Mouse (Mus musculus) cerebellum, adult 9-10 months (tissue): ENCODE measurements around the gene Bcor.
A peak's percentile ranks its signal among the peaks of the same experiment; 100 is the strongest.

Experiments
- DNase-seq: peaks from one replicate; pipeline ENCODE4 v3.0.0; 2022

Bcor gene

GRCm38 (mm10) chrX:12084698-12085097 lies 75.5 kb downstream of the Bcor start:
- peak; percentile 53 for DNase-seq

DNA sequence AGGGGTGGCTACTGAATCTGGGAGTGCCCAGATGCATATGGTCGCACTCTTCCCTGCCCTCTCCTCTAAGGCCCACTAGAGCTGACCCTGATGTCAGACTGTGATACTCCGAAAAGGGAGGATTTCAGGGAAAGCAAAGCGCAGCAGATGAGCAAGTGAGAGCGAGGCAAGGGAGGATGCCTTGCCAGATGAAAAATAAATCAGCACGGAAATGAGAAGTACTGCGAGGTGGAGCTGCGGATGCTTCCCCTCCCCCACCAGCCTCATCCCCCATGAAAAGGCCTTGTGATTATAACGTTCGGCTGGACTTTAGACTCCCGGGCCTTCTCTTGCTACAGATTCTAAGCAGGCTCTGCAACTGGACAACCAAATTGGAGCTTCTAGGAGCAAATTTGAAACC lies 76.5 kb downstream of the Bcor start:
- DNase-seq, result no peak

- no peak for DNase-seq
Measured at GRCm38 (mm10) chrX:12082736-12083135, 77.4 kb downstream of the Bcor start.

DNA sequence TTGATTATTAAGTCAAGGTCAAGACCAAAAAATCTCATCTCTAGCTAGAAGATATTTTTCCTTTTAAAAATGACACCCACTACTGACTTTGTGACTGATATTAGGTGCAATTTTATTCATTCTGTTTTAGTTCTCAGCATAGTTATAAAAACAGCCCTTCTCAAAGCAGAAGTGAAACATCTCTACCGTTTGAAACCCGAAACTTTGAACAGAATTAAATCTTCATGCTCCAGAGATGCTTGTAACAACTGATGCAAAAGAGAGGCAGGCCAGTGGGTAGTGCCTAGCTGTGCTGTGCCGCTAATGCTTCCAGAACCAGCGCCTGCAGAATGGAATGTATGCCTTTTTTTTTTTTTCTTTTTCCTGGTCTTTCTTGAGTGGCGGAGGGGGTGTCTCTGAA lies 78.0 kb downstream of the Bcor start:
- DNase-seq, result no peak

GRCm38 (mm10) chrX:12081741-12082155 lies 78.4 kb downstream of the Bcor start:
- DNase-seq, result no peak

- no peak for DNase-seq
Measured at GRCm38 (mm10) chrX:12080904-12081740, 79.0 kb downstream of the Bcor start.

DNA sequence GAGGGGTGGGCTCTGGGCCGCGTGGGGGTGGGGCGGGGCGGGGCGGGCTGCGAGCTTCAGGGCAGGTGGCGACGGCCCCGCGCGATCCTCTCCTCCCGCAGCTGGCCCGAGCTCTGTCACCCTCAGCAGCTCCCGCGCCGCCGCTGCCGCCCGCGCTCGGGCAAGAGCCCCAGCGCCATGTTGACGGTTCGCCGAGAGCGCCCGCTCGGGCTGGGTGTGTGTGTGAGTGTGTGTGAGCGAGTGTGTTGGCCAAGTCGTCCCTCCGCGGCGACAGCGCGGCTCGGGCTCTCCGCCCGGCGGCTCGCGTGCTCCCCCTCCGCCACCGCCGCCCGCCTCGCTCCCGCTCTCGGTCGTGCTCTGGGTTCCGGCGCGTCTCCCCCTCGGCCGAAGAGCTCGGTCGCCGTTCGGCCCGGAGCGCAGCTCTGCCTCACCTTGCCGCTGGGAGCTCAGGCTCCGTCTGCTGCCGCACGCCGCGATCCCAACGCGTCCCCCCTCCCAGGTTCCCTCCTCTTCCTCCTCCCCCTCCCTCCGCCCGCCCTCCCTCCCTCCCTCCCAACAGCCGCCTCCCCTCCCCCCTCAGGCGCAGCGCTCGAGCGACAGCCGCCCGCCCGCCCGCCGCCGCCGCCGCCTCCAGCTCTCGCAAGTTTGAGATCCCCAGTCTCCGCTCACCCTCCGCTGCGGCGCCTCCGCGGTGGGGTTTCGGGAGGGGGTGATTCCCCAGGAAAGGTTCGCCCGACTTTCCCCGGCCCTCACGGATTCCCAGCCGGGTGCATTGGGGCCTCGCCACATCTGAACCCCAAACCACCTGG lies 79.9 kb downstream of the Bcor start:
- peak; percentile 50 for DNase-seq

GRCm38 (mm10) chrX:12079309-12080094 lies 80.7 kb downstream of the Bcor start:
- DNase-seq, result peak; percentile 52

DNA sequence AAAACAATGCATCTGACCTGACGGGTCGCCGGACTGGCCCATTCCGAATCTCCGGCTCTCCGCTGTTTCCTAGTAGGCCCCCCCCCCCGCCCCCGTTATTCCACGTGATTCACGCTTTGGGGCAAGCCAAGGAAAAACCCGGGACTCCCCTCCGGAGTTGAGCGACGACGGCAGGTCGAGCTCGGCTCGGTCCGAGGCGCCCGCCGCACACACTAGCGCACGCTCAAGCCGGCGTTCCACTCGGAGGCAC lies 81.2 kb downstream of the Bcor start:
- no peak for DNase-seq

DNA sequence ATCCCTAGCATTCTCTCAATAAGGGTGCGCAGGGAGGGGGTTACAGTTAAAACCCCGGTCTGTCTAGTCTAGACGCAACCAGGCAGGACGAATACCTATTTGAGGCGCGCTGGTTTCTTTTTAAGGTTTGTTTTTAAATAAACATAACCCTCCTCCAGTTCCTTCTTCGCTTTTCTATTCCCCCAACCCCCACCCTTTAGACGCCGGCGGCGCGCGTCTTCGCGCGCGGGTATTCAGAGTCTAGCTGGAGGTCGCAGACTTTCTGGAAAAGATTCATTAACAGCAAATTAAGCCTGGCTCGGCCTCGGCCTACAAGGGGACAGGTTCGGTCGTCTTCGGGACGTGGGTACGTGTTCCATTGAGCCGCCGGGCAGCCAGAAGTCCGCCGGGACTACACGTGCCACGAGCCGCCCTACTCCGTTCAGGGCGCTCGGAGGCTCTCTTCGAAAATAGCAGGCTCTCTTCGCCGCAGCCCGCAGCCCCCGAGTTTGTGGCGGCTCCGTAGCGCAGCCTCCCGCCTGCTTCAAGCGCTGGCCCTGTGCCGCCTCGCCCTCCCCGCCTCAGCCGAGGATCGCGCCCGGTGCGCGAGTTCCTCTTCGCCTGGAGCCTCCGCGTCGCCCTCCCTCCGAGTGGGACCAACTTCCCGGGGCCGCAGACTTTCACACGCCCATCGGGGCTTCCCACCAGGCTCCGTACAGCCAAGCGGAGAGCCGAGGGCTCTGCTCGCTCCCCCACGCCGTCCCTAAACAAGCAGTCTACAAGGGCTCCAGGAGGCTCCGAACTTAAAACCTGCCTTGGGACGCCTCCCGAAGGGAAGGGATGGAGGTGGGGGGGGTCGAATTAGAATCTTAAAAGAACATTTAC lies 81.7 kb downstream of the Bcor start:
- no peak for DNase-seq

DNA sequence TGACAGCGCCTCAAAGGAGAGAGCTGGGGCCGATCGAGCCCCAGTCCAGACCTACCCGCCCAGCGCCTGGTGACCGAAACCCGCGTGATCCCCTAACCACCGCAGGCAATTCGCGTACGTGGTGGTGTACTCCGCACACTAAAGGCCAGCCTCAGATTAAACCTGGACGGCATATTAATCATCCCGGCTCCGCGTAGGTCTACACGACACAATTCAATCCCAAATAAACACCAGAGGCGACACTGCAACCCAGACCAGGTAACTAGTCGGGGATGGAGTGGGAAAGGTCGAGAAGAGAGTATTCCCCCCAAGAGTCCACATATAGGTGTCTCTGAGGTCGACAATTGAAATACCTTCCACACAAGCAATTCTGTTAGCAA lies 82.6 kb downstream of the Bcor start:
- DNase-seq, result no peak

DNA sequence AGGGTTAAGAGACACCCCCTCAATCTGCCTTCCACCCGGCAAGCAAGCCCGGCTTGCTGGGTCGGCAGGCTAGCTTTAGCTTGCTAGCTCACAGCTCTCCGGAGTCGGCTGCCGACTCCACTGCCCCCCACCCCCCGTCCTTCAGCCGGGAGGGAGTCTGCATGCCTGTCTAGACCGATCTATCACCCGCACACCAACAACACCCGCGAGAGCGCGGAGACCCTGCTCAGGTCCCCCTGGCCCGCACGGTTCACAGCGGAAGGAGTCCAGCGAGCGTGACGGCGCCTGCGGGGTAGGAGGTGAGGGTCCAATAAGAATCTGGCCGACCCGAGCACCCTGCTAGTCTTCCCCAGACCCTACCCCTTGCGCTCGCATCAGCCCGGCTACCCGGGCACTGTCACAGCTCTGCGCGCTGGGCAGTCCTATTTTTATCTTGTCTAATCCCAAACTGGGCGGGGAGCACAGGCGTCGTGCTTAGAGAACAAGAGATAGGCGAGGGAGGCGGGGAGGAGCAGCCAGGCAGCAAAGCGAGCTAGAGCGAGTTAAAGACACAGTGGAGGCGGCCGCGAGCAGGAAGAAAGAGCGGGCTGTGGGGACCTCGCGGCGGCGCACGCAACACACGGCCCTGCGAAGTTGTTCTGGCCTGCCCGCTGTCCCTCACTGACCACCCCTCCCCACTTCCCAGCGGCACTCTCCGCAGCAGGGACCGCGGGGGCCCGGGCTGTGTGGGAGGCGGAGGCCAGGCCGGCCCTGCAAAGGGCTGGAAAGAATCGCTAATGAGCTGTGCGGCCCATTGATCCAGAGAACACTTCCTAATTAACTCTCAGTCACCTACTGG lies 83.2 kb downstream of the Bcor start:
- DNase-seq, result peak; percentile 64

GRCm38 (mm10) chrX:12072721-12073120 lies 87.4 kb downstream of the Bcor start:
- DNase-seq, result no peak

GRCm38 (mm10) chrX:12068978-12069724 lies 91.0 kb downstream of the Bcor start:
- no peak for DNase-seq

GRCm38 (mm10) chrX:12067851-12068510 lies 92.2 kb downstream of the Bcor start:
- DNase-seq, result no peak

DNA sequence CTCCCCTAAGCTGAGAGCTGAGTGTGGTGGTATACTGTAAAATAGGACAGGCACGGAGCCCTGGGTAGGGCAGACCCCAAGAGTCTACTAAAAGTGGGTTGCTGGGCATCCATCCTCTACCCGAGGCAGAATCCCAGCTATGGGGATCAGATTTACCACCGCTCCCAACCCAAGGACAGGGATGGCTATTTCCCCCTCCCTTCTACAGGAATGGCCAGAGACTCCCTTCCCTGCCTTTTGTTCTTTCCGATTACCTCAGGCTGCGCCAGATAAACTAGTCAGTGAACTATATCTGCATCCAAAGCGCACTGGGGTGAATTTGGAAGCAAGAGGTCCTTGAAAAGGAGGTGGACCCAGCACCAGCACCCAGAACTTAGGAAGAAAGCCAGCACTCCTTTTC lies 93.1 kb downstream of the Bcor start:
- no peak for DNase-seq

DNA sequence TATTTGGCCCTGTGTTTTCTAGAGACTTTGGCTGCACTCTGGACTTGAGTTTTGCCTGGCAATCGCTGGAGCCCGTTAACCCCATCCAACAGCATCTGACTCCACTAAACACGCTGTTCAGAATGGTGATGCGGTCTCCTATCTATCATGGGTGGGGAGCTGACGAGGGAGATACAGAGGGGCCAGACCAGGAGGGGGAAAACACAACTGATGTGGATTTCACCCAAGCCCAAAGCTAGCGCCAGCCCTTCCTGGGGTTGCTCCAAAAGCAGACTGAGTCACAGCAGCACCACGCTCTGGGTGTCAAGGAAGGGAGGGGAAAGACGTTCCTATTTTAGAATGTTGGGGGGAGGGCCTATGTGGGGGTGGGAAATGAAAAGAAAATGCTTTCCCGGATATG lies 94.4 kb downstream of the Bcor start:
- no peak for DNase-seq

DNA sequence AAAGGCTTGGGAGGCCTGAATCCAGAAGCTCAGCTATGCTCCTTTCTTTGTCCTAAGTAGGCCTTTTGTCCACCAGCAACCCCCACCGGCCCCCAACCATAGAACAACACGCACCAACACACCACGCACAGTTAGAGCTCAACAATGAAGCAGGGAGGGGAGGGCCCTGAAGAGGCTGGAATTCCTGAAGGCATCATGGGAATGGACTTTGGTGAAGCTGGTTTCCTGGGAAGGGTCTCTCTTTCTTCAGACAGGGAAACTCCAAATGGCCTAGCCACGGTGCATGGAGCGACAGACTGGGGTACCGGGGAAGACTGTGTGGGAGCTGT lies 97.3 kb downstream of the Bcor start:
- DNase-seq, result no peak

DNA sequence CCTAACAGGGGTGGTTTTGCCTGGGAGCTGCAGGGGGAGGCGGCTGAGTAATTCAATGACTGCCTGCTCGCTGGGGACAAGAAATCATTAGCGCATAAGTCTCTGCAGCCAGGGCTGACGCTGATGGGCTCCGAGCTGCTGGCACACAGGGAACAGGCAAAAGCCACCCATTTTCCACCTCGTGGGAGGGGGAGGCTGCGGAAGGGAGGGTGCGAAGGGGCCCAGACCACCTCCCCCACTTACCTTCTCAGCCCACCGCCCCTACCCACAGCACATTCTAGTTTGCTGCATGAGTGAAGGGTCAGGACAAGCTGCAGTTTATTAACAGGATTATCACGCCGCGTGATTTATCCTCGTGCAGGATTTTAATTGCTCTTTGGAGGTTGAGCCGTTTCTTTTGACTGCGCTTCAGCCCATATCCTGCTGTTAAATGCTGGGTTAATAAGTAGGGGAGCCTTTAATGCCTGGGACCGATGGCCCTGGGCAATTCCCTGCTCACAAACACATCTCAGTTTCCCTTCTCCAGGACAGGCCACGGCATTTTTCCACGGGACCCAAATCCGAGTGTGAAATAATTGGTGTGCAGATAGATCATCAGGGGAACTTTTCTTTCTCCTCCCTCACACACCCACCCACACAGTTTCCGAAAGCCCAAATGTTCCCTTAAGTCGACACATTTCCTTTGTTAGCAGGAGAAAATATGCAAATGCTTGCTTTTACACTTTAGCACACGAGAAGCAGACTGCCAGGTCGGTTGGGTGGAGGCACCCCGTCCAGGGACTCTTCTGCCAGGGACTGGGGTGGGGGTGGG lies 97.8 kb downstream of the Bcor start:
- DNase-seq, result no peak

- DNase-seq, result no peak
Measured at GRCm38 (mm10) chrX:12060848-12061247, 99.3 kb downstream of the Bcor start.
